Mouse (Mus musculus) testis, adult 2 months (tissue): ENCODE measurements around the gene Tln2. TPM values are rescaled to one million over a fixed set of nuclear protein-coding genes. Genes with fewer than 3 reads are reported as not detected.

ENCODE experiments used
- H3K27ac ChIP-seq: fragments of 200-500 bp; 2 replicates; pipeline ENCODE4 v1.5.1; 2012; ENCODE audit warnings: low read depth, low read length; ENCODE audit not compliant: control insufficient read depth, insufficient read depth
- H3K27me3 ChIP-seq: fragments of 200-500 bp; 2 replicates; pipeline ENCODE4 v1.6.1; 2012; ENCODE audit warnings: mild to moderate bottlenecking, low read length, moderate library complexity; ENCODE audit not compliant: control insufficient read depth, insufficient read depth
- H3K36me3 ChIP-seq: fragments of 200-500 bp; 2 replicates; pipeline ENCODE4 v1.6.1; 2012; ENCODE audit warnings: mild to moderate bottlenecking, low read length; ENCODE audit not compliant: control insufficient read depth, insufficient read depth
- H3K4me1 ChIP-seq: fragments of 200-500 bp; 2 replicates; pipeline ENCODE4 v1.6.1; 2012; ENCODE audit warnings: low read length; ENCODE audit not compliant: control insufficient read depth, insufficient read depth
- H3K4me3 ChIP-seq: fragments of 200-500 bp; 2 replicates; pipeline ENCODE4 v1.5.1; 2012; ENCODE audit warnings: low read depth, mild to moderate bottlenecking, low read length, moderate library complexity, mixed read lengths; ENCODE audit not compliant: control insufficient read depth
- CTCF ChIP-seq: fragments of 200-500 bp; IDR thresholded peaks from 2 replicates; pipeline ENCODE4 v1.5.1; 2012; ENCODE audit warnings: low read depth, mild to moderate bottlenecking, inconsistent platforms, low read length, moderate library complexity; ENCODE audit not compliant: control insufficient read depth, insufficient read depth, insufficient replicate concordance
- POLR2A ChIP-seq: fragments of 200-500 bp; IDR thresholded peaks from 2 replicates; pipeline ENCODE4 v1.6.1; 2012; ENCODE audit warnings: low read depth, mild to moderate bottlenecking, inconsistent platforms, low read length, moderate library complexity; ENCODE audit not compliant: control insufficient read depth
- polyA plus RNA-seq: library from polyadenylated mRNA; depleted of rRNA; stranded (reverse); fragments of >200 nt; gene quantifications from 2 replicates; pipeline ENCODE4 v1.2.3, GENCODE M21; 2012

Gene Tln2
- polyA plus RNA-seq, 1 experiment = 89.6 TPM

- H3K4me1 ChIP-seq = no peaks in the 10 kb centered on the region
- TF ChIP-seq CTCF (no peak), POLR2A (no peak)
- H3K36me3 ChIP-seq = no peaks in the 10 kb centered on the region
- peak overlapping the region; percentile 53 for H3K4me3 ChIP-seq
- no peaks in the 10 kb centered on the region for H3K27me3 ChIP-seq
- H3K27ac ChIP-seq = no peak overlapping the region
These were observed 135.4 kb downstream of the Tln2 start for GRCm38 (mm10) chr9:67424110-67424509.

DNA sequence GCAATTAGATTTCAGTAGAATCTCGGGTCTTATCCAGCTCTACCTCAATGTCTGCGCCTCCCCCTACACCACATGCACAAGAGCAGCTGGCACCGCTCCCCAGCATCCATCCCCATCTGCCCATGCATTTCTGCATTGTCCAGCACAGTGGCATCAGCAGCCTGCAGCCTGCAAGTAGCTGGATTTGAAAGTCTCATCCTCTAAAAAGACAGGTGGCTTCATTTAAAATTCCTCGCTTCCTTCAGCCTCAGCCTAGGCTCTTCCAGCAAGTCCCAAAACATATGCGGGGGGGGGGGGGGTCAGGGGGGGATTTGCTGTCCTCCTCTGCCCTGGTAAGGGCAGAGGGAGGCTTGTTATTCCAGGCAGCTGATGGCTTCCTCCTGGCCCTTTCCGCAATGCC lies 141.4 kb downstream of the Tln2 start:
- Histone ChIP-seq H3K4me1 (no peaks in the 10 kb centered on the region), H3K27me3 (no peaks in the 10 kb centered on the region), H3K4me3 (no peak overlapping the region), H3K27ac (no peak overlapping the region), H3K36me3 (no peaks in the 10 kb centered on the region)
- TF ChIP-seq CTCF (no peak), POLR2A (no peak)

GRCm38 (mm10) chr9:67410667-67411066 lies 148.8 kb downstream of the Tln2 start:
- H3K4me1 ChIP-seq = no peaks in the 10 kb centered on the region
- no peak overlapping the region for H3K4me3 ChIP-seq
- H3K27ac ChIP-seq = no peak overlapping the region
- H3K36me3 ChIP-seq = no peaks in the 10 kb centered on the region
- TF ChIP-seq POLR2A (no peak), CTCF (no peak)
- no peaks in the 10 kb centered on the region for H3K27me3 ChIP-seq

- H3K4me3 ChIP-seq = no peak overlapping the region
- no peaks in the 10 kb centered on the region for H3K27me3 ChIP-seq
- TF ChIP-seq POLR2A = no peak
- TF ChIP-seq CTCF = no peak
- H3K4me1 ChIP-seq = no peaks in the 10 kb centered on the region
- H3K27ac ChIP-seq = no peak overlapping the region
- no peaks in the 10 kb centered on the region for H3K36me3 ChIP-seq
These were observed 154.8 kb downstream of the Tln2 start for GRCm38 (mm10) chr9:67404736-67405135.

- Histone ChIP-seq H3K27ac (no peak overlapping the region), H3K4me3 (no peak overlapping the region), H3K36me3 (no peaks in the 10 kb centered on the region), H3K27me3 (no peaks in the 10 kb centered on the region), H3K4me1 (no peaks in the 10 kb centered on the region)
- no peak for TF ChIP-seq POLR2A
- no peak for TF ChIP-seq CTCF
These were observed 159.9 kb downstream of the Tln2 start for GRCm38 (mm10) chr9:67399563-67399962.

GRCm38 (mm10) chr9:67397756-67398155 lies 161.7 kb downstream of the Tln2 start:
- H3K27ac ChIP-seq = no peak overlapping the region

DNA sequence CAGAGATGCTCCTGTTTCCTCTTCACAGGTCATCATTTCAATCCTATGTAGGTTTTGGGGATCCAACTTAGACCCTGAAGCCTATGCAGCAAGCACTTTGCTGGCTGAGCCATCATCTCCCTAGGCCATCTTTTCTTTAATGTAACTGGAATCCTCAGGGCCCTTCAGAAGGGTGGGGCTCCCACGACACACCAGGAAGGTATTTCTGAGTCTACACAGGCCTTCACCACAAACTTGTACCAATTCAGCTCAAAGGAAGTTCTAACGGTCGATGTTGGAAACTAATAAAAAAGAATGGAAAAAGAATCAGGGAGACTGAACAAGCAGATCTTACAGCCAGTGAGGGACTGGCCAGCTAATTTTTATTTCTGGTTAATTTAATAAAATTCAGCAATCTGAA lies 163.1 kb downstream of the Tln2 start:
- TF ChIP-seq POLR2A (no peak), CTCF (no peak)
- Histone ChIP-seq H3K27me3 (no peaks in the 10 kb centered on the region), H3K4me1 (no peaks in the 10 kb centered on the region)

More at GRCm38 (mm10) chr9:67397756-67398155, 161.7 kb downstream of the Tln2 start:
- Histone ChIP-seq H3K36me3 (no peaks in the 10 kb centered on the region), H3K27me3 (no peaks in the 10 kb centered on the region), H3K4me1 (no peaks in the 10 kb centered on the region), H3K4me3 (no peak overlapping the region)
- TF ChIP-seq POLR2A (no peak), CTCF (no peak)

More for the DNA sequence above, 163.1 kb downstream of the Tln2 start:
- Histone ChIP-seq H3K4me3 (no peak overlapping the region), H3K27ac (no peak overlapping the region), H3K36me3 (no peaks in the 10 kb centered on the region)
